ENCODE assay signal across 9 mouse cellular contexts in genomic region chr14:121919752-121920151, GRCm38 (mm10). TPM values are rescaled to one million over a fixed set of nuclear protein-coding genes. Genes with fewer than 3 reads are reported as not detected.
DNase-seq lines count a peak whose midpoint lies in the region; ATAC-seq and TF ChIP-seq lines count a peak whose summit lies in the region.
"Had no signal": no experiment of that assay in that cellular context is flagged by ENCODE, and none has a peak within 500 bp of the region (broad histone marks: within the 10 kb centered on the region; RNA-seq: fewer than 3 reads in every experiment).

No protein-coding gene starts in this region.

- DNase-seq in layer of hippocampus, adult 2 months (ENCODE audit: low spot score in 2 of 2), result no peak
- DNase-seq in layer of hippocampus, adult 9-10 months (ENCODE audit: low spot score), result no peak
- DNase-seq in CD4-positive, CD25-positive, alpha-beta regulatory T cell, adult 2 months (ENCODE audit: low read depth, low spot score), result peak; percentile 79
- peak; percentile 14 for DNase-seq in MN1 (ENCODE audit: low spot score)
- DNase-seq in liver, embryonic 14.5 days (ENCODE audit: low read depth in 3 of 3, low spot score in 3 of 3), result no peak
- no peak for DNase-seq in frontal cortex, postnatal 14 days (ENCODE audit: low spot score in 2 of 2)

- 0 out of 4 replicates have a peak, but pooled peaks cover 0 to 3% of the 10 kb centered on the region in 2 experiments for H3K4me1 ChIP-seq in liver, embryonic 14.5 days (replicated peaks; ENCODE audit: control insufficient read depth in 2 of 2, insufficient read depth in 2 of 2, low read length in 1 of 2)

- no peaks in the 10 kb centered on the region for H3K36me3 ChIP-seq in liver, embryonic 14.5 days (replicated peaks; ENCODE audit: control insufficient read depth, insufficient read depth, low read depth)

- H3K4me2 ChIP-seq in liver, embryonic 14.5 days (ENCODE audit: low read depth), result no peak overlapping the region
- H3K4me2 ChIP-seq: heart, embryonic 15.5 days; limb, embryonic 12.5 days had no signal

- no peaks in the 10 kb centered on the region for H3K9me3 ChIP-seq in liver, embryonic 14.5 days (ENCODE audit: control insufficient read depth, low read length)
- H3K9me3 ChIP-seq: heart, embryonic 15.5 days; limb, embryonic 12.5 days had no signal

- TF ChIP-seq CTCF in layer of hippocampus, adult 2 months (conservative IDR thresholded peaks at IDR 0.05), result peak; percentile 87
- peak; percentile 59 for TF ChIP-seq CTCF in liver, embryonic 14.5 days (IDR thresholded peaks at IDR 0.05; ENCODE audit: low read depth)

- H3K4me3 ChIP-seq in layer of hippocampus, adult 2 months, result no peak overlapping the region
- H3K4me3 ChIP-seq in liver, embryonic 14.5 days (ENCODE audit: insufficient read depth in 1 of 2, low read depth in 2 of 2, low read length in 2 of 2), result no peak overlapping the region
- H3K4me3 ChIP-seq: heart, embryonic 15.5 days; limb, embryonic 12.5 days had no signal

- H3K27ac ChIP-seq in layer of hippocampus, adult 2 months, result no peak overlapping the region
- H3K27ac ChIP-seq in liver, embryonic 14.5 days, result no peak overlapping the region
- H3K27ac ChIP-seq: limb, embryonic 12.5 days had no signal

- WGBS in liver, embryonic 14.5 days (ENCODE audit: insufficient replicate concordance), result 32% methylated on average over 3 of the region's 3 CpGs

- no peak for TF ChIP-seq EP300 in liver, embryonic 14.5 days (IDR thresholded peaks at IDR 0.05; ENCODE audit: low read depth)

- H3K27me3 ChIP-seq in liver, embryonic 14.5 days (ENCODE audit: control insufficient read depth, insufficient read depth, low read length), result no peaks in the 10 kb centered on the region
- H3K27me3 ChIP-seq: heart, embryonic 15.5 days; limb, embryonic 12.5 days had no signal

- ATAC-seq in liver, embryonic 14.5 days (ENCODE audit: insufficient read depth), result no peak
- ATAC-seq in erythroid progenitor cell, adult 5-6 weeks (replicated peaks; ENCODE audit: low FRiP score, poor library complexity, severe bottlenecking), result no peak

- H3K9ac ChIP-seq in liver, embryonic 14.5 days (replicated peaks), result no peak overlapping the region
- H3K9ac ChIP-seq: heart, embryonic 15.5 days; limb, embryonic 12.5 days had no signal

RNA-seq across cellular contexts. Expression of gene Gpr18, which starts 4.2 kb away (rescaled TPM):
- total RNA-seq in layer of hippocampus, adult 2 months (2021), result not detected
- 0.08 and 0.12 TPM in 2 replicates for polyA plus RNA-seq in liver, embryonic 14.5 days (2012; rRNA removed)
- polyA plus RNA-seq in liver, embryonic 14.5 days (2014; fragmentation: Nextera tagmentation; extraction: Ambion mirVana), result 0.17 TPM in 1 of 2 replicates, not detected in the other
- 4.0 TPM in 1 of 2 replicates, not detected in the other for total RNA-seq in erythroid progenitor cell, adult 5-6 weeks (2015; ENCODE audit: low replicate concordance)
- total RNA-seq in erythroid progenitor cell, adult 5-6 weeks (2017; ENCODE audit: low replicate concordance), result 0.64 and 2.9 TPM in 2 replicates

RNA-seq across cellular contexts. Expression of gene Ubac2, which starts 41.3 kb away (rescaled TPM):
- 10 to 100 TPM; 46.1 to 48.3 TPM for total RNA-seq in layer of hippocampus, adult 2 months (2021)
- polyA plus RNA-seq in liver, embryonic 14.5 days (2012; rRNA removed), result 9.4 and 10.1 TPM in 2 replicates
- 16.4 TPM in 2 replicates for polyA plus RNA-seq in liver, embryonic 14.5 days (2014; fragmentation: Nextera tagmentation; extraction: Ambion mirVana)
- 8.4 and 23.4 TPM in 2 replicates for total RNA-seq in erythroid progenitor cell, adult 5-6 weeks (2015; ENCODE audit: low replicate concordance)
- 6.2 and 6.4 TPM in 2 replicates for total RNA-seq in erythroid progenitor cell, adult 5-6 weeks (2017; ENCODE audit: low replicate concordance)

RNA-seq across cellular contexts. Expression of gene Gpr183, which starts 45.2 kb away (rescaled TPM):
- 1 to 10 TPM in 1 of 2 experiments, under 1 TPM in 1; 0.56 to 1.0 TPM for total RNA-seq in layer of hippocampus, adult 2 months (2021)
- polyA plus RNA-seq in liver, embryonic 14.5 days (2012; rRNA removed), result 0.75 and 0.79 TPM in 2 replicates
- 0.62 and 1.3 TPM in 2 replicates for polyA plus RNA-seq in liver, embryonic 14.5 days (2014; fragmentation: Nextera tagmentation; extraction: Ambion mirVana)
- 2.5 and 4.3 TPM in 2 replicates for total RNA-seq in erythroid progenitor cell, adult 5-6 weeks (2015; ENCODE audit: low replicate concordance)
- total RNA-seq in erythroid progenitor cell, adult 5-6 weeks (2017; ENCODE audit: low replicate concordance), result 1.2 and 1.5 TPM in 2 replicates

Comparison
In these comparisons a context has a peak if more than half of its experiments do, and no peak if none do; other contexts are left out.
1. DNase-seq: peak in CD4-positive, CD25-positive, alpha-beta regulatory T cell, adult 2 months (single experiment) and MN1 (single experiment); none in layer of hippocampus, adult 2 months (0 of 2), layer of hippocampus, adult 9-10 months (single experiment), liver, embryonic 14.5 days (0 of 3) and frontal cortex, postnatal 14 days (0 of 2).